Mouse (Mus musculus) ES-Bruce4 (cell line): ENCODE measurements around the gene Dusp22.

Experiments used
- CTCF ChIP-seq: IDR thresholded peaks from one replicate; pipeline ENCODE4 v1.8.1; 2011; ENCODE audit warnings: low read depth, low read length
- EP300 ChIP-seq: IDR thresholded peaks from 2 replicates; pipeline ENCODE4 v1.6.1; 2011; ENCODE audit warnings: low read depth, low read length; ENCODE audit not compliant: insufficient read depth
- POLR2A ChIP-seq: IDR thresholded peaks from one replicate; pipeline ENCODE4 v1.8.1; 2011; ENCODE audit warnings: low read length; ENCODE audit not compliant: insufficient read depth

DNA sequence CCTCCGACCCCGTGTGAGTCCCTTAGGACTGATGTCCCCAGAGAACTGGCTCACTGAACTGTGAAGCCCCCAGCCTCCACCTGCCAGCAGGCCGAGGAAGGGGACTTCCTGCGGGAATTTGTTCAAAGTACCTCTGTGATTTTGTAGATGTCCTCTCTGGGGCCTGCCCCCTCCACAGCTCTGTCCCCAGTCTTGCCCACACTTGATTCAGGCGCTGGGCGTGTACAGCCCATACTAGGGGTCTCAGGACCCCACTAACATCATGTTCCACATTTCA lies 91.4 kb downstream of the Dusp22 start:
- TF ChIP-seq EP300, result no peak
- TF ChIP-seq CTCF, result no peak
- no peak for TF ChIP-seq POLR2A
